ENCODE assay signal across 8 mouse cellular contexts in genomic region chr19:46254163-46254752, GRCm38 (mm10). TPM values are rescaled to one million over a fixed set of nuclear protein-coding genes. Genes with fewer than 3 reads are reported as not detected.
DNase-seq lines count a peak whose midpoint lies in the region; ATAC-seq and TF ChIP-seq lines count a peak whose summit lies in the region.

No protein-coding gene starts in this region.

- peak; percentile 70 for DNase-seq in heart, postnatal 0 days (ENCODE audit: low spot score)
- no peak for DNase-seq in heart, adult 11 months
- DNase-seq in spleen, postnatal 36 days (ENCODE audit: low spot score in 2 of 2): peak; percentile 18 to 39
- DNase-seq in spleen, adult 12 weeks (ENCODE audit: low spot score): no peak
- DNase-seq in cerebellum, adult 2 months: peak; percentile 22 to 45
- DNase-seq in kidney, postnatal 0 days (ENCODE audit: low spot score): peak; percentile 84
- DNase-seq in midbrain, embryonic 11.5 days (ENCODE audit: low spot score, missing footprints): peak; percentile 90
- DNase-seq in ovary, postnatal 36 days (ENCODE audit: low spot score): no peak

- H3K4me1 ChIP-seq in heart, postnatal 0 days (ENCODE audit: control insufficient read depth, insufficient read depth): no peaks in the 10 kb centered on the region
- H3K4me1 ChIP-seq in cerebellum, adult 2 months (ENCODE audit: control insufficient read depth, insufficient read depth, low read length): 0 out of 2 replicates have a peak, but pooled peaks cover under 1% of the 10 kb centered on the region
- H3K4me1 ChIP-seq in kidney, postnatal 0 days (replicated peaks; ENCODE audit: insufficient read depth, low read length): no peaks in the 10 kb centered on the region
- H3K4me1 ChIP-seq in midbrain, embryonic 11.5 days (ENCODE audit: control insufficient read depth, insufficient read depth, low read length): no peaks in the 10 kb centered on the region

- no peaks in the 10 kb centered on the region for H3K27me3 ChIP-seq in heart, postnatal 0 days (ENCODE audit: control insufficient read depth, insufficient read depth, low read length)
- H3K27me3 ChIP-seq in cerebellum, adult 2 months (ENCODE audit: control insufficient read depth, insufficient read depth, low read length): no peaks in the 10 kb centered on the region
- H3K27me3 ChIP-seq in kidney, postnatal 0 days (ENCODE audit: insufficient read depth, low read length): no peaks in the 10 kb centered on the region
- no peaks in the 10 kb centered on the region for H3K27me3 ChIP-seq in midbrain, embryonic 11.5 days (ENCODE audit: control insufficient read depth, insufficient read depth, low read length)

- H3K4me2 ChIP-seq in heart, postnatal 0 days (ENCODE audit: low read depth, low read length): no peak overlapping the region
- no peak overlapping the region for H3K4me2 ChIP-seq in kidney, postnatal 0 days (ENCODE audit: low read length)
- H3K4me2 ChIP-seq in midbrain, embryonic 11.5 days: no peak overlapping the region

- no peak overlapping the region for H3K4me3 ChIP-seq in heart, postnatal 0 days (ENCODE audit: low read depth, low read length)
- H3K4me3 ChIP-seq in cerebellum, adult 2 months (replicated peaks; ENCODE audit: insufficient read depth, low read depth, low read length): no peak overlapping the region
- H3K4me3 ChIP-seq in kidney, postnatal 0 days (replicated peaks; ENCODE audit: low read depth, low read length): no peak overlapping the region
- no peak overlapping the region for H3K4me3 ChIP-seq in midbrain, embryonic 11.5 days (ENCODE audit: low read depth, low read length)

- peaks cover 50% of the 10 kb centered on the region for H3K36me3 ChIP-seq in heart, postnatal 0 days (replicated peaks; ENCODE audit: control insufficient read depth, insufficient read depth, low read length)
- peaks cover 15% of the 10 kb centered on the region for H3K36me3 ChIP-seq in kidney, postnatal 0 days (ENCODE audit: insufficient read depth, low read length)
- H3K36me3 ChIP-seq in midbrain, embryonic 11.5 days (ENCODE audit: control insufficient read depth, insufficient read depth, low read length): peaks cover 2% of the 10 kb centered on the region; the same call in 1 of the 2 replicates

- no peak for TF ChIP-seq EP300 in heart, postnatal 0 days (IDR thresholded peaks at IDR 0.05; ENCODE audit: low read depth)

- H3K9me3 ChIP-seq in heart, postnatal 0 days (replicated peaks; ENCODE audit: control insufficient read depth, low read length): no peaks in the 10 kb centered on the region
- H3K9me3 ChIP-seq in kidney, postnatal 0 days (replicated peaks; ENCODE audit: low read length): no peaks in the 10 kb centered on the region
- H3K9me3 ChIP-seq in midbrain, embryonic 11.5 days (ENCODE audit: control insufficient read depth, low read length): no peaks in the 10 kb centered on the region

- WGBS in heart, postnatal 0 days: 40% methylated on average over 7 of the region's 7 CpGs
- 37% methylated on average over 7 of the region's 7 CpGs for WGBS in cerebellum, adult 2 months
- 39% methylated on average over 7 of the region's 7 CpGs for WGBS in kidney, postnatal 0 days
- WGBS in midbrain, embryonic 11.5 days: 35% methylated on average over 7 of the region's 7 CpGs

- ATAC-seq in heart, postnatal 0 days (ENCODE audit: insufficient read depth, low read depth): no peak
- no peak for ATAC-seq in kidney, postnatal 0 days (replicated peaks; ENCODE audit: low FRiP score, low read depth)
- ATAC-seq in midbrain, embryonic 11.5 days (ENCODE audit: low FRiP score): no peak

- peak; percentile 81 for TF ChIP-seq CTCF in heart, postnatal 0 days (IDR thresholded peaks at IDR 0.05; ENCODE audit: low read depth)
- peak; percentile 56; the same call in 1 of the 2 replicates for TF ChIP-seq CTCF in cerebellum, adult 2 months (IDR thresholded peaks at IDR 0.05; ENCODE audit: borderline replicate concordance, insufficient read depth, low read depth, low read length)
- TF ChIP-seq CTCF in kidney, postnatal 0 days (IDR thresholded peaks at IDR 0.05; ENCODE audit: low read depth): peak; percentile 84

- no peak overlapping the region for H3K27ac ChIP-seq in heart, postnatal 0 days (ENCODE audit: low read depth)
- H3K27ac ChIP-seq in cerebellum, adult 2 months (ENCODE audit: insufficient read depth, low read length): no peak overlapping the region
- H3K27ac ChIP-seq in kidney, postnatal 0 days: no peak overlapping the region
- H3K27ac ChIP-seq in midbrain, embryonic 11.5 days (ENCODE audit: low read depth, low read length): no peak overlapping the region

- no peak overlapping the region for H3K9ac ChIP-seq in heart, postnatal 0 days (replicated peaks; ENCODE audit: low read depth, low read length)
- H3K9ac ChIP-seq in kidney, postnatal 0 days (ENCODE audit: low read depth, low read length): no peak overlapping the region
- H3K9ac ChIP-seq in midbrain, embryonic 11.5 days (ENCODE audit: low read length): no peak overlapping the region

- no peak for TF ChIP-seq POLR2A in cerebellum, adult 2 months (IDR thresholded peaks at IDR 0.05; ENCODE audit: borderline replicate concordance, insufficient read depth, low read length)

RNA-seq across cellular contexts. Expression of gene Nfkb2, which starts 49.9 kb away (rescaled TPM):
- 26.9 and 28.8 TPM in 2 replicates for total RNA-seq in heart, postnatal 0 days (2014; rRNA removed; ENCODE audit: low replicate concordance)
- polyA plus RNA-seq in heart, postnatal 0 days (2015; fragmentation: Nextera tagmentation; extraction: Ambion mirVana): 6.6 and 7.2 TPM in 2 replicates
- 4.2 TPM in 2 replicates for polyA plus RNA-seq in cerebellum, adult 2 months (2012; rRNA removed)
- polyA plus RNA-seq in kidney, postnatal 0 days (2015; fragmentation: Nextera tagmentation; extraction: Ambion mirVana): 8.7 and 8.8 TPM in 2 replicates
- polyA plus RNA-seq in midbrain, embryonic 11.5 days (2014; fragmentation: Nextera tagmentation; extraction: Ambion mirVana): 3.2 and 3.9 TPM in 2 replicates

Comparison
In these comparisons a context has a peak if more than half of its experiments do, and no peak if none do; other contexts are left out.
1. DNase-seq: peak in heart, postnatal 0 days (single experiment), spleen, postnatal 36 days (2 of 2), cerebellum, adult 2 months (2 of 2), kidney, postnatal 0 days (single experiment) and midbrain, embryonic 11.5 days (single experiment); none in heart, adult 11 months (single experiment), spleen, adult 12 weeks (single experiment) and ovary, postnatal 36 days (single experiment).
2. Peak in every context shown above with its lines, with median percentiles within 50 percentile points of each other: CTCF ChIP-seq.